Mouse (Mus musculus) inflammation-experienced regulatory T-cells, adult 16 weeks (primary cell): Measurements from ENCODE around the gene Nnmt. TPM values are rescaled to one million over a fixed set of nuclear protein-coding genes. Genes with fewer than 3 reads are reported as not detected.

ENCODE experiments used
- polyA plus RNA-seq: library from polyadenylated mRNA; unstranded; fragments of 100-300 nt; shearing (Covaris generic); gene quantifications from one replicate; pipeline ENCODE4 v1.2.1, GENCODE M21; 2017

Nnmt gene
- polyA plus RNA-seq, result not detected

GRCm38 (mm10) chr9:48604939-48605598 lies at the start of gene Nnmt:
Gene Nnmt, minus strand, starts transcription at chr9:48605153.

Other genes starting within 250 kb of the Nnmt start
- 182 TPM for gene Rexo2, start 124.5 kb downstream of the Nnmt start, polyA plus RNA-seq
- gene Rbm7, start 109.9 kb downstream of the Nnmt start, polyA plus RNA-seq, result 194 TPM
- 17.3 TPM for gene Gm5617, start 109.7 kb downstream of the Nnmt start, polyA plus RNA-seq
- gene Zbtb16, start 231.1 kb upstream of the Nnmt start, polyA plus RNA-seq, result 0.12 TPM